Mouse (Mus musculus): ENCODE data around the gene Ntf5. TPM values are rescaled to one million over a fixed set of nuclear protein-coding genes. Genes with fewer than 3 reads are reported as not detected.

The Ntf5 gene
- polyA plus RNA-seq, 1 experiment = 0.79 TPM

GRCm38 (mm10) chr7:45401521-45402085 lies 11.9 kb upstream of the Ntf5 start:
- TF ChIP-seq POLR2A (IDR thresholded peaks at IDR 0.05; ENCODE audit: low read depth, low read length) = no peak
- no peak for TF ChIP-seq CTCF (IDR thresholded peaks at IDR 0.05; ENCODE audit: borderline replicate concordance, insufficient read depth, low read length)
- no peak overlapping the region for H3K27ac ChIP-seq (ENCODE audit: insufficient read depth, low read length)
- no peaks in the 10 kb centered on the region for H3K4me1 ChIP-seq (ENCODE audit: control insufficient read depth, insufficient read depth, low read length)
- H3K4me3 ChIP-seq (ENCODE audit: insufficient read depth, low read length) = no peak overlapping the region

GRCm38 (mm10) chr7:45403532-45404261 lies 9.8 kb upstream of the Ntf5 start:
- no peak overlapping the region for H3K4me3 ChIP-seq (ENCODE audit: insufficient read depth, low read length)
- H3K4me1 ChIP-seq (ENCODE audit: control insufficient read depth, insufficient read depth, low read length) = no peaks in the 10 kb centered on the region
- TF ChIP-seq CTCF (IDR thresholded peaks at IDR 0.05; ENCODE audit: borderline replicate concordance, insufficient read depth, low read length) (no peak), POLR2A (IDR thresholded peaks at IDR 0.05; ENCODE audit: low read depth, low read length) (no peak)
- H3K27ac ChIP-seq (ENCODE audit: insufficient read depth, low read length) = no peak overlapping the region

GRCm38 (mm10) chr7:45405091-45406075 lies 8.1 kb upstream of the Ntf5 start, which contains the start of gene Kcna7:
Kcna7 (plus strand) TSS chr7:45405653.
- no peaks in the 10 kb centered on the region for H3K4me1 ChIP-seq (ENCODE audit: control insufficient read depth, insufficient read depth, low read length)
- 0 out of 2 replicates have a peak within 1 kb of the TSS, but pooled peaks have one; percentile 11 for H3K4me3 ChIP-seq (ENCODE audit: insufficient read depth, low read length)
- no peak within 1 kb of the TSS for H3K27ac ChIP-seq (ENCODE audit: insufficient read depth, low read length)
- TF ChIP-seq CTCF (IDR thresholded peaks at IDR 0.05; ENCODE audit: borderline replicate concordance, insufficient read depth, low read length) = peak; percentile 76
- TF ChIP-seq POLR2A (IDR thresholded peaks at IDR 0.05; ENCODE audit: low read depth, low read length) = no peak

GRCm38 (mm10) chr7:45406157-45407156 lies 7.0 kb upstream of the Ntf5 start:
- Histone ChIP-seq H3K27ac (ENCODE audit: insufficient read depth, low read length) (no peak overlapping the region), H3K4me1 (ENCODE audit: control insufficient read depth, insufficient read depth, low read length) (no peaks in the 10 kb centered on the region), H3K4me3 (ENCODE audit: insufficient read depth, low read length) (peak overlapping the region; percentile 38)
- TF ChIP-seq CTCF (IDR thresholded peaks at IDR 0.05; ENCODE audit: borderline replicate concordance, insufficient read depth, low read length) (no peak), POLR2A (IDR thresholded peaks at IDR 0.05; ENCODE audit: low read depth, low read length) (no peak)

- H3K4me1 ChIP-seq (ENCODE audit: control insufficient read depth, insufficient read depth, low read length) = no peaks in the 10 kb centered on the region
- H3K4me3 ChIP-seq (ENCODE audit: insufficient read depth, low read length) = no peak overlapping the region
These were observed 5.7 kb upstream of the Ntf5 start for GRCm38 (mm10) chr7:45407836-45408235.

DNA sequence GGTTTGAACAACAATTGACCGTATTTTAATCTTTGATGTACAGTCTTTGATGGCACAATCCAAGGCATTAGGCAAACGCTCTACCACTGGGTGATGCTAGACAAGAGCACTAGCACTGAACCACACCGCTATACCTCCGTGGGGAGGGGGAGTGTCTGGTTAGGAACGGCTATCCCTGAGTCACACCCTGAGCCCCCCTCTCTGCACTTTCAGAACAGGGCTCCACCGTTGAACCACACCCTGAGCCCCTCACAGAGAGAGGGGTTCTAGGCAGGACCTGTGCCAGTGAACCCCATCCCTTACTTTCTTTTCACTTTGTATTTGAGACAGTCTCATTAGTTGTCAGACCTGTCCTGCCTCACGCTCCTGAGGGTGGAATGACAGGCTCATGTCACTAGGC lies 5.1 kb upstream of the Ntf5 start:
- no peak overlapping the region for H3K4me3 ChIP-seq (ENCODE audit: insufficient read depth, low read length)
- no peak overlapping the region for H3K27ac ChIP-seq (ENCODE audit: insufficient read depth, low read length)
- no peaks in the 10 kb centered on the region for H3K4me1 ChIP-seq (ENCODE audit: control insufficient read depth, insufficient read depth, low read length)
- TF ChIP-seq CTCF (IDR thresholded peaks at IDR 0.05; ENCODE audit: borderline replicate concordance, insufficient read depth, low read length) (no peak), POLR2A (IDR thresholded peaks at IDR 0.05; ENCODE audit: low read depth, low read length) (no peak)

More at GRCm38 (mm10) chr7:45407836-45408235, 5.7 kb upstream of the Ntf5 start:
- TF ChIP-seq CTCF (IDR thresholded peaks at IDR 0.05; ENCODE audit: borderline replicate concordance, insufficient read depth, low read length) (no peak), POLR2A (IDR thresholded peaks at IDR 0.05; ENCODE audit: low read depth, low read length) (no peak)
- H3K27ac ChIP-seq (ENCODE audit: insufficient read depth, low read length) = no peak overlapping the region

DNA sequence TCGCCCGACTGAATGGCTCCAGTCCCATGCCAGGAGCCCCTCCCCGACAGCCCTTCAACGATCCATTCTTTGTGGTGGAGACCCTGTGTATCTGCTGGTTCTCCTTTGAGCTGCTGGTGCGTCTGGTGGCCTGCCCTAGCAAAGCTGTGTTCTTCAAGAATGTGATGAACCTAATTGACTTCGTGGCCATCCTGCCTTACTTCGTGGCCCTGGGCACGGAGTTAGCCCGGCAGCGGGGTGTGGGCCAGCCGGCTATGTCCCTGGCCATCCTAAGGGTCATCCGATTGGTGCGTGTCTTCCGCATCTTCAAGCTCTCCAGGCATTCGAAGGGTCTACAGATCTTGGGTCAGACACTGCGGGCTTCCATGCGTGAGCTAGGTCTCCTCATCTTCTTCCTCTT lies 4.5 kb upstream of the Ntf5 start:
- Histone ChIP-seq H3K4me1 (ENCODE audit: control insufficient read depth, insufficient read depth, low read length) (no peaks in the 10 kb centered on the region), H3K27ac (ENCODE audit: insufficient read depth, low read length) (no peak overlapping the region), H3K4me3 (ENCODE audit: insufficient read depth, low read length) (no peak overlapping the region)
- TF ChIP-seq CTCF (IDR thresholded peaks at IDR 0.05; ENCODE audit: borderline replicate concordance, insufficient read depth, low read length) = no peak
- no peak for TF ChIP-seq POLR2A (IDR thresholded peaks at IDR 0.05; ENCODE audit: low read depth, low read length)

DNA sequence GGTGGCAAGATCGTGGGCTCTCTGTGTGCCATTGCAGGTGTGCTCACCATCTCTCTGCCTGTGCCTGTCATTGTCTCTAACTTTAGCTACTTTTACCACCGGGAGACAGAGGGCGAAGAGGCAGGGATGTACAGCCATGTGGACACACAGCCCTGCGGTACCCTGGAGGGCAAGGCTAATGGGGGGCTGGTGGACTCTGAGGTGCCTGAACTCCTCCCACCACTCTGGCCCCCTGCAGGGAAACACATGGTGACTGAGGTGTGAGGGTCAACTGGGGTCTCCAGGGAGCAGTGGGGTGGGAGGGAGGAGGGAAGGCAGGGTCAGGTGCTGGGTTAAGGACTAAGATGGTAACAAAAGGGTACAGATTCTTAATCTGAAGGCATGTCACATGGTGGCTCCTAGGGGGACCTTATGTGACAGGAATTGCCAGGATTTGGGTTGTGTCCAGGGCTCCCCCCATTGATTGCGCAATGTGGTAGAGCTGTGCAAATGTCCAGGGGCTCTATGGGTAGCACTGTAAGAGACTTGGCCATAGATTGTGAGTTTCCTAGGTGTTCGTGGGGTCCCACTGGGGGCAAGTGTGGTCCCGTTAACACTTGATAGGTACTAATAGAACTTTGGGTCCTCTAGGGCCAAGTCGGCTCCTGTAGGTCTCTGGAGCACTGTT lies 3.9 kb upstream of the Ntf5 start:
- Histone ChIP-seq H3K4me1 (ENCODE audit: control insufficient read depth, insufficient read depth, low read length) (no peaks in the 10 kb centered on the region), H3K4me3 (ENCODE audit: insufficient read depth, low read length) (no peak overlapping the region), H3K27ac (ENCODE audit: insufficient read depth, low read length) (no peak overlapping the region)
- TF ChIP-seq CTCF (IDR thresholded peaks at IDR 0.05; ENCODE audit: borderline replicate concordance, insufficient read depth, low read length) (no peak), POLR2A (IDR thresholded peaks at IDR 0.05; ENCODE audit: low read depth, low read length) (no peak)

Measured in embryonic fibroblast, embryonic 13.5 days (primary cell).